20 mouse cellular contexts compared by ENCODE assay signal in genomic region chr17:11607931-11608330, GRCm38 (mm10).
"Had no signal": no experiment of that assay in that cellular context is flagged by ENCODE, and none has a peak within 500 bp of the region (broad histone marks: within the 10 kb centered on the region; RNA-seq: fewer than 3 reads in every experiment).

No protein-coding gene starts in this region.

- H3K9me3 ChIP-seq: lung, embryonic 15.5 days; midbrain, embryonic 13.5 days; neural tube, embryonic 13.5 days; stomach, embryonic 15.5 days had no signal

- H3K27ac ChIP-seq: lung, embryonic 15.5 days; macrophage; midbrain, embryonic 13.5 days; neural tube, embryonic 13.5 days; neural tube, embryonic 15.5 days; stomach, embryonic 15.5 days; stomach, postnatal 0 days had no signal

- H3K4me1 ChIP-seq: lung, embryonic 15.5 days; megakaryocyte, embryonic 14.5 days; stomach, embryonic 15.5 days had no signal

- ATAC-seq: liver, postnatal 0 days; lung, postnatal 0 days; midbrain, embryonic 13.5 days; midbrain, embryonic 16.5 days had no signal

- H3K4me3 ChIP-seq: lung, embryonic 15.5 days; megakaryocyte, embryonic 14.5 days; midbrain, embryonic 13.5 days; myocyte; neural tube, embryonic 13.5 days; neural tube, embryonic 15.5 days; stomach, embryonic 15.5 days had no signal

- H3K27me3 ChIP-seq: midbrain, embryonic 13.5 days; neural tube, embryonic 13.5 days; neural tube, embryonic 15.5 days; stomach, embryonic 15.5 days had no signal

- H3K4me2 ChIP-seq: lung, embryonic 15.5 days; midbrain, embryonic 11.5 days; midbrain, embryonic 13.5 days; neural tube, embryonic 13.5 days; neural tube, embryonic 15.5 days; stomach, embryonic 15.5 days had no signal

- DNase-seq: liver, postnatal 0 days; lung, adult 2 months; lung, postnatal 14 days; lung, postnatal 36 days; right cerebral cortex, postnatal 14 days; thymus, adult 2 months; thymus, postnatal 25 days; thymus, postnatal 4 days had no signal

- H3K9ac ChIP-seq: liver, postnatal 0 days; lung, embryonic 15.5 days; midbrain, embryonic 13.5 days; neural tube, embryonic 13.5 days; neural tube, embryonic 15.5 days; stomach, embryonic 15.5 days had no signal

- H3K36me3 ChIP-seq: lung, embryonic 15.5 days; midbrain, embryonic 13.5 days; neural tube, embryonic 13.5 days; neural tube, embryonic 15.5 days; stomach, embryonic 15.5 days had no signal
